Mouse (Mus musculus) hindbrain, embryonic 13.5 days (tissue): ENCODE measurements around the gene Slc25a44. TPM values are rescaled to one million over a fixed set of nuclear protein-coding genes. Genes with fewer than 3 reads are reported as not detected.
A peak's percentile ranks its signal among the peaks of the same experiment; 100 is the strongest.
"Not testable (repeated sequence)": the region's sequence is repeated elsewhere in the genome, so short reads cannot be mapped to it uniquely, and the experiment has no call there.

Experiments
- ATAC-seq: fragments of 200-750 bp; cut with Nextera tagmentation; 2 replicates; pipeline ENCODE4 v1.8.0; 2017; ENCODE audit warnings: moderate TSS enrichment; ENCODE audit not compliant: low FRiP score
- H3K27ac ChIP-seq: fragments of 300-500 bp; sonication (generic); 2 replicates; pipeline ENCODE4 v1.5.1; 2015; ENCODE audit warnings: inconsistent platforms, mild to moderate bottlenecking, moderate library complexity
- H3K27me3 ChIP-seq: fragments of 300-500 bp; sonication (generic); 2 replicates; pipeline ENCODE4 v1.6.1; 2015; ENCODE audit warnings: mild to moderate bottlenecking, inconsistent platforms
- H3K36me3 ChIP-seq: fragments of 300-500 bp; sonication (generic); 2 replicates; pipeline ENCODE4 v1.6.1; 2015; ENCODE audit warnings: mild to moderate bottlenecking, inconsistent platforms
- H3K4me1 ChIP-seq: fragments of 300-500 bp; sonication (generic); replicated peaks from 2 replicates; pipeline ENCODE4 v1.6.1; 2015; ENCODE audit warnings: inconsistent platforms
- H3K4me2 ChIP-seq: fragments of 300-500 bp; sonication (generic); 2 replicates; pipeline ENCODE4 v1.6.1; 2015; ENCODE audit warnings: inconsistent platforms, mild to moderate bottlenecking, moderate library complexity
- H3K4me3 ChIP-seq: fragments of 300-500 bp; sonication (generic); 2 replicates; pipeline ENCODE4 v1.5.1; 2015; ENCODE audit warnings: mild to moderate bottlenecking, inconsistent platforms
- H3K9ac ChIP-seq: fragments of 300-500 bp; sonication (generic); 2 replicates; pipeline ENCODE4 v1.6.1; 2015; ENCODE audit warnings: mild to moderate bottlenecking, inconsistent platforms
- H3K9me3 ChIP-seq: fragments of 300-500 bp; sonication (generic); 2 replicates; pipeline ENCODE4 v1.6.1; 2016; ENCODE audit warnings: inconsistent platforms
- WGBS: fragments of 180-500 bp; shearing (Covaris S2); methylation state at CpG from one replicate; pipeline ENCODE4 v1.1.7; 2015; 5-methylcytosine and 5-hydroxymethylcytosine counted together
- polyA plus RNA-seq: library from polyadenylated mRNA; unstranded; fragments of >200 nt; fragmentation: Nextera tagmentation; extraction: Ambion mirVana; gene quantifications from 2 replicates; pipeline ENCODE4 v1.2.1, GENCODE M21; 2015

The Slc25a44 gene
- polyA plus RNA-seq, 1 experiment from 2014 or later = 32.5 TPM

- H3K4me1 ChIP-seq, H3K36me3 ChIP-seq, H3K27me3 ChIP-seq, H3K9me3 ChIP-seq: not testable (repeated sequence)
- Histone ChIP-seq H3K4me3 (peak overlapping the region; percentile 16), H3K27ac (peak overlapping the region; percentile 79), H3K9ac (peak overlapping the region; percentile 43; the same call in 1 of the 2 replicates), H3K4me2 (peak overlapping the region; percentile 37)
- ATAC-seq = peak; percentile 91
- WGBS = 9% methylated on average over 19 of the region's 19 CpGs
These were observed 49.0 kb downstream of the Slc25a44 start for GRCm38 (mm10) chr3:88375750-88376626.

- peaks cover 11% of the 10 kb centered on the region for H3K9me3 ChIP-seq
- not testable (repeated sequence) for ATAC-seq, H3K9ac ChIP-seq, H3K4me3 ChIP-seq, H3K27me3 ChIP-seq, H3K4me2 ChIP-seq, H3K36me3 ChIP-seq, H3K4me1 ChIP-seq, H3K27ac ChIP-seq
- WGBS = 94% methylated on average over 9 of the region's 9 CpGs
These were observed 52.3 kb downstream of the Slc25a44 start, which contains the start of gene Bglap3 for GRCm38 (mm10) chr3:88372643-88373042. Gene Bglap3, minus strand, starts transcription at chr3:88372743.

- H3K27me3 ChIP-seq = peaks cover 26% of the 10 kb centered on the region
- 88% methylated on average over 7 of the region's 7 CpGs for WGBS
- not testable (repeated sequence) for H3K9ac ChIP-seq
These were observed 56.4 kb downstream of the Slc25a44 start for GRCm38 (mm10) chr3:88368511-88368910.

GRCm38 (mm10) chr3:88367517-88367916 is 57.4 kb downstream of the Slc25a44 start:
- not testable (repeated sequence) for H3K9ac ChIP-seq, H3K4me2 ChIP-seq, H3K4me3 ChIP-seq
- Histone ChIP-seq H3K27ac (0 out of 2 replicates have a peak overlapping the region, but pooled peaks have one; percentile 78), H3K27me3 (peaks cover 26% of the 10 kb centered on the region), H3K9me3 (peaks cover 11% of the 10 kb centered on the region), H3K4me1 (peaks cover 13% of the 10 kb centered on the region), H3K36me3 (peaks cover 10% of the 10 kb centered on the region; the same call in 1 of the 2 replicates)
- ATAC-seq = peak; percentile 63
- WGBS = 51% methylated on average over 3 of the region's 7 CpGs

More at GRCm38 (mm10) chr3:88368511-88368910, 56.4 kb downstream of the Slc25a44 start:
- ATAC-seq, H3K36me3 ChIP-seq, H3K4me3 ChIP-seq, H3K4me2 ChIP-seq, H3K27ac ChIP-seq: not testable (repeated sequence)
- Histone ChIP-seq H3K9me3 (peaks cover 11% of the 10 kb centered on the region), H3K4me1 (peaks cover 13% of the 10 kb centered on the region)

- Histone ChIP-seq H3K4me3 (peak overlapping the region; percentile 33), H3K4me2 (peak overlapping the region; percentile 48), H3K9me3 (peaks cover 11% of the 10 kb centered on the region), H3K36me3 (peaks cover 16% of the 10 kb centered on the region), H3K9ac (peak overlapping the region; percentile 60; the same call in 1 of the 2 replicates), H3K4me1 (peaks cover 13% of the 10 kb centered on the region), H3K27me3 (peaks cover 26% of the 10 kb centered on the region), H3K27ac (peak overlapping the region; percentile 78)
- peak; percentile 81 for ATAC-seq
- WGBS = 2% methylated on average over 21 of the region's 22 CpGs
These were observed 58.0 kb downstream of the Slc25a44 start for GRCm38 (mm10) chr3:88366830-88367428.

- Histone ChIP-seq H3K4me2 (peak overlapping the region; percentile 48), H3K4me3 (peak overlapping the region; percentile 8; the same call in 1 of the 2 replicates), H3K9ac (0 out of 2 replicates have a peak overlapping the region, but pooled peaks have one; percentile 24), H3K27me3 (peaks cover 26% of the 10 kb centered on the region), H3K36me3 (peaks cover 27% of the 10 kb centered on the region), H3K4me1 (peaks cover 13% of the 10 kb centered on the region), H3K27ac (no peak overlapping the region), H3K9me3 (peaks cover 11% of the 10 kb centered on the region)
- WGBS = 39% methylated on average over 34 of the region's 34 CpGs
- ATAC-seq = no peak
These were observed 59.1 kb downstream of the Slc25a44 start for GRCm38 (mm10) chr3:88365705-88366361.

GRCm38 (mm10) chr3:88364337-88364736 is 60.6 kb downstream of the Slc25a44 start, which contains the start of gene Paqr6:
Gene Paqr6, plus strand, starts transcription at chr3:88364584.
- H3K36me3 ChIP-seq = peaks cover 42% of the 10 kb centered on the region
- no peak within 1 kb of the TSS for H3K9ac ChIP-seq
- under 1% methylated on average over 16 of the region's 16 CpGs for WGBS
- no peak within 1 kb of the TSS for H3K4me2 ChIP-seq
- H3K4me3 ChIP-seq = no peak within 1 kb of the TSS
- H3K27me3 ChIP-seq = peaks cover 26% of the 10 kb centered on the region
- no peaks in the 10 kb centered on the region for H3K9me3 ChIP-seq
- H3K4me1 ChIP-seq = peaks cover 21% of the 10 kb centered on the region
- 0 out of 2 replicates have a peak within 1 kb of the TSS, but pooled peaks have one; percentile 56 for H3K27ac ChIP-seq
- ATAC-seq = no peak

GRCm38 (mm10) chr3:88363700-88364099 is 61.2 kb downstream of the Slc25a44 start:
- H3K9me3 ChIP-seq = no peaks in the 10 kb centered on the region
- no peak for ATAC-seq
- peaks cover 49% of the 10 kb centered on the region for H3K36me3 ChIP-seq
- H3K4me2 ChIP-seq = no peak overlapping the region
- 56% methylated on average over 4 of the region's 4 CpGs for WGBS
- no peak overlapping the region for H3K4me3 ChIP-seq
- H3K27me3 ChIP-seq = peaks cover 26% of the 10 kb centered on the region
- H3K27ac ChIP-seq = 0 out of 2 replicates have a peak overlapping the region, but pooled peaks have one; percentile 56
- peaks cover 23% of the 10 kb centered on the region for H3K4me1 ChIP-seq
- H3K9ac ChIP-seq = no peak overlapping the region

- Histone ChIP-seq H3K27me3 (peaks cover 26% of the 10 kb centered on the region), H3K36me3 (peaks cover 67% of the 10 kb centered on the region), H3K4me3 (no peak overlapping the region), H3K4me1 (peaks cover 23% of the 10 kb centered on the region), H3K9me3 (no peaks in the 10 kb centered on the region), H3K27ac (no peak overlapping the region), H3K9ac (no peak overlapping the region), H3K4me2 (no peak overlapping the region)
- ATAC-seq = no peak
- 87% methylated on average over 2 of the region's 2 CpGs for WGBS
These were observed 63.2 kb downstream of the Slc25a44 start for GRCm38 (mm10) chr3:88361612-88362313.

GRCm38 (mm10) chr3:88361096-88361495 is 63.8 kb downstream of the Slc25a44 start:
- peaks cover 22% of the 10 kb centered on the region for H3K4me1 ChIP-seq
- H3K4me3 ChIP-seq = no peak overlapping the region
- peaks cover 24% of the 10 kb centered on the region for H3K27me3 ChIP-seq
- 90% methylated on average over 6 of the region's 6 CpGs for WGBS
- H3K9me3 ChIP-seq = no peaks in the 10 kb centered on the region
- no peak overlapping the region for H3K27ac ChIP-seq
- H3K9ac ChIP-seq = no peak overlapping the region
- ATAC-seq = no peak
- peaks cover 74% of the 10 kb centered on the region for H3K36me3 ChIP-seq
- H3K4me2 ChIP-seq = no peak overlapping the region
